Mouse (Mus musculus) 416B (cell line): ENCODE measurements around the gene Pax6.

Source experiments
- DNase-seq: peaks from one replicate; pipeline ENCODE4 v3.0.0; 2011; ENCODE audit warnings: low read depth

Pax6 gene

DNA sequence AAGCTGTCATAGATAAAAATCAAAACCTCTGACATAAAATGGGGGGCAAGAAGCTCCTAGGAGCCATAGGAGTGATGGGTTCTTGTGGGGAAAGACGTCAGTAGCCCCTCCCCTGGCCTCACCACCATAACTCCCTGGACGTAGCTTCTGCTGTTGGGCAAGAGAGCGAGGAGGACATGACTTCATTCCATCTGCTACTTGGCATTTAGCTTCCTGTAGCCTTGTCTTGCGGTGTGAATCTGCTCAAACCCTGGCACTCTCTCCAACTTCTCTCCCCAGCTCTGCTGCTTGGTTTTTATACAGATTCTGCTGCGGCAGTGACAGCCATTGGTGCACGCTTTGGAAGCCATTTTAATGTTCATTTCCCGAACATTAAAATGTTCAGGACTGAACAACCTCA, 78.2 kb downstream of the Pax6 start:
- no peak for DNase-seq
